Comparison of ENCODE assay signal across 24 mouse cellular contexts in the genomic region with DNA sequence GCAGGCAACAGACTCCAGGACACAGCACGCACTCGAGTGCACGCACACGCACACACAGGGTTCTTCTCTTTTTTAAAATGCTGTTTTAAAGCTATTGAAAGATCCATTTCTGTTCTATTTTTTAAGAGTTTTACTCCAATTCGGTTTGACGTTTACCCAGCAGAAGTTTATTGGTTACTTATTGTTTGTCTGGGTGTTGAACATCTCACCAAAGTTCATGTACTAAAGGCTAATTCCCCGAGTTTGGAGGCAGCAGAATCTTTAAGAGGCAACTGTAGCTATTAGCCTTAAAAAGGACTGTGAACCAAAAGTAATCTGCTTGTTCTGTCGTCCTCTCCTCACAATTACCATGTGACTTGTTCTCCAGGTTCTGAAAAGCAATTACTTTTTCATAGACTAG.
DNase-seq lines count a peak whose midpoint lies in the region; ATAC-seq and TF ChIP-seq lines count a peak whose summit lies in the region.
"Had no signal": no experiment of that assay in that cellular context is flagged by ENCODE, and none has a peak within 500 bp of the region (broad histone marks: within the 10 kb centered on the region; RNA-seq: fewer than 3 reads in every experiment).

No protein-coding gene starts in this region.

- no peak overlapping the region for H3K4me2 ChIP-seq in kidney, embryonic 15.5 days
- no peak overlapping the region for H3K4me2 ChIP-seq in liver, embryonic 11.5 days
- H3K4me2 ChIP-seq: embryonic facial prominence, embryonic 12.5 days; forebrain, embryonic 13.5 days; forebrain, embryonic 15.5 days had no signal

- TF ChIP-seq POLR2A in kidney, adult 2 months (IDR thresholded peaks at IDR 0.05; ENCODE audit: low read depth, low read length), result no peak
- TF ChIP-seq POLR2A in liver, adult 2 months (IDR thresholded peaks at IDR 0.05; ENCODE audit: extremely low read depth, insufficient read depth, low read length), result no peak

- no peak overlapping the region for H3K9ac ChIP-seq in kidney, embryonic 15.5 days
- H3K9ac ChIP-seq in liver, adult 2 months (ENCODE audit: low read depth, low read length), result no peak overlapping the region
- no peak overlapping the region for H3K9ac ChIP-seq in liver, embryonic 11.5 days (ENCODE audit: low read depth, low read length)
- H3K9ac ChIP-seq: embryonic facial prominence, embryonic 12.5 days; forebrain, embryonic 13.5 days; forebrain, embryonic 15.5 days had no signal

- peak; percentile 61 for DNase-seq in kidney, adult 2 months
- no peak for DNase-seq in kidney, adult 18-20 months
- DNase-seq in kidney, adult 9 months, result peak; percentile 47
- peak; percentile 74 for DNase-seq in liver, adult 2 months (ENCODE audit: extremely low read depth, low read depth, low spot score)
- DNase-seq in liver, embryonic 11.5 days (ENCODE audit: low spot score), result no peak
- DNase-seq: adrenal gland, adult 8-10 months; adrenal gland, postnatal 14 days; adrenal gland, postnatal 36 days; B cell, adult 2 months; cerebellum, adult 11-12 months; cerebellum, adult 2 months; cerebellum, adult 9-10 months; cerebellum, postnatal 10 days; cerebellum, postnatal 25 days had no signal

- H3K4me1 ChIP-seq in kidney, adult 2 months (ENCODE audit: control insufficient read depth, insufficient read depth, low read length), result no peaks in the 10 kb centered on the region
- no peaks in the 10 kb centered on the region for H3K4me1 ChIP-seq in kidney, embryonic 15.5 days
- H3K4me1 ChIP-seq in liver, adult 2 months (ENCODE audit: control insufficient read depth, insufficient read depth, low read length), result peaks cover 5% of the 10 kb centered on the region; the same call in 1 of the 2 replicates
- H3K4me1 ChIP-seq in liver, embryonic 11.5 days (replicated peaks; ENCODE audit: control insufficient read depth, insufficient read depth, low read length), result no peaks in the 10 kb centered on the region
- H3K4me1 ChIP-seq: embryonic facial prominence, embryonic 10.5 days; embryonic facial prominence, embryonic 12.5 days; forebrain, embryonic 13.5 days; forebrain, embryonic 15.5 days had no signal

- H3K27me3 ChIP-seq in kidney, adult 2 months (replicated peaks; ENCODE audit: control insufficient read depth, insufficient read depth, low read length), result no peaks in the 10 kb centered on the region
- H3K27me3 ChIP-seq in kidney, embryonic 15.5 days, result no peaks in the 10 kb centered on the region
- H3K27me3 ChIP-seq in liver, adult 2 months (ENCODE audit: control insufficient read depth, insufficient read depth, low read length), result no peaks in the 10 kb centered on the region
- no peaks in the 10 kb centered on the region for H3K27me3 ChIP-seq in liver, embryonic 11.5 days (replicated peaks; ENCODE audit: control insufficient read depth, insufficient read depth, low read length)
- H3K27me3 ChIP-seq: CH12.LX; embryonic facial prominence, embryonic 12.5 days; forebrain, embryonic 13.5 days; forebrain, embryonic 15.5 days; Patski had no signal

- no peak for ATAC-seq in kidney, embryonic 15.5 days (replicated peaks; ENCODE audit: low FRiP score)
- no peak for ATAC-seq in liver, embryonic 11.5 days (replicated peaks; ENCODE audit: low FRiP score)
- ATAC-seq: activated CD4-positive, CD25-positive, alpha-beta regulatory T cell, adult 4 months; CD4-positive, CD25-positive, alpha-beta regulatory T cell, adult 4 months; forebrain, embryonic 13.5 days; forebrain, embryonic 15.5 days; Patski had no signal

- 65% methylated on average over 8 of the region's 8 CpGs for WGBS in kidney, adult 2 months
- 80% methylated on average over 8 of the region's 8 CpGs for WGBS in kidney, embryonic 15.5 days
- WGBS in liver, adult 2 months, result 55% methylated on average over 8 of the region's 8 CpGs
- 81% methylated on average over 8 of the region's 8 CpGs for WGBS in liver, embryonic 11.5 days

- no peaks in the 10 kb centered on the region for H3K9me3 ChIP-seq in kidney, embryonic 15.5 days (replicated peaks)
- H3K9me3 ChIP-seq in liver, embryonic 11.5 days (ENCODE audit: control insufficient read depth, low read length), result no peaks in the 10 kb centered on the region
- H3K9me3 ChIP-seq: embryonic facial prominence, embryonic 10.5 days; embryonic facial prominence, embryonic 12.5 days; forebrain, embryonic 13.5 days; forebrain, embryonic 15.5 days had no signal

- no peak overlapping the region for H3K4me3 ChIP-seq in kidney, adult 2 months (ENCODE audit: insufficient read depth, low read depth, low read length)
- no peak overlapping the region for H3K4me3 ChIP-seq in kidney, embryonic 15.5 days (replicated peaks)
- no peak overlapping the region for H3K4me3 ChIP-seq in liver, adult 2 months (ENCODE audit: insufficient read depth, low read depth, low read length)
- no peak overlapping the region for H3K4me3 ChIP-seq in liver, embryonic 11.5 days (ENCODE audit: low read depth, low read length)
- H3K4me3 ChIP-seq: embryonic facial prominence, embryonic 10.5 days; embryonic facial prominence, embryonic 12.5 days; forebrain, embryonic 13.5 days; forebrain, embryonic 15.5 days had no signal

- TF ChIP-seq CTCF in kidney, adult 2 months (conservative IDR thresholded peaks at IDR 0.05; ENCODE audit: insufficient read depth, insufficient read length, low read depth, low read length), result no peak
- no peak for TF ChIP-seq CTCF in liver, adult 2 months (IDR thresholded peaks at IDR 0.05; ENCODE audit: low read depth, low read length)

- no peaks in the 10 kb centered on the region for H3K36me3 ChIP-seq in kidney, adult 2 months (ENCODE audit: control insufficient read depth, insufficient read depth, low read length)
- H3K36me3 ChIP-seq in kidney, embryonic 15.5 days, result no peaks in the 10 kb centered on the region
- H3K36me3 ChIP-seq in liver, adult 2 months (ENCODE audit: control insufficient read depth, insufficient read depth, low read length), result no peaks in the 10 kb centered on the region
- no peaks in the 10 kb centered on the region for H3K36me3 ChIP-seq in liver, embryonic 11.5 days (ENCODE audit: control insufficient read depth, insufficient read depth, low read length)
- H3K36me3 ChIP-seq: embryonic facial prominence, embryonic 10.5 days; embryonic facial prominence, embryonic 12.5 days; forebrain, embryonic 15.5 days; G1E had no signal

- H3K27ac ChIP-seq in kidney, adult 2 months (ENCODE audit: insufficient read depth, low read depth, low read length), result no peak overlapping the region
- no peak overlapping the region for H3K27ac ChIP-seq in kidney, embryonic 15.5 days
- no peak overlapping the region; the same call in 1 of the 2 replicates for H3K27ac ChIP-seq in liver, adult 2 months (replicated peaks; ENCODE audit: insufficient read depth, low read depth, low read length)
- H3K27ac ChIP-seq in liver, embryonic 11.5 days (ENCODE audit: low read depth, low read length), result no peak overlapping the region
- H3K27ac ChIP-seq: embryonic facial prominence, embryonic 10.5 days; embryonic facial prominence, embryonic 12.5 days; forebrain, embryonic 13.5 days; forebrain, embryonic 15.5 days had no signal

- H3K79me2 ChIP-seq in liver, adult 2 months (ENCODE audit: control insufficient read depth, insufficient read depth, low read length), result no peaks in the 10 kb centered on the region

Comparison
In these comparisons a context has a peak if more than half of its experiments do, and no peak if none do; other contexts are left out.
1. DNase-seq: peak in kidney, adult 2 months (single experiment), kidney, adult 9 months (single experiment) and liver, adult 2 months (single experiment); none in kidney, adult 18-20 months (single experiment) and liver, embryonic 11.5 days (single experiment).